Mouse (Mus musculus): ENCODE measurements at regions not wholly inside any gene's neighbourhood (a gene's known extent, or its start where the extent isn't known, plus 50 kb on each side); places are given as distances from the start of the nearest gene placed in this dataset.
"Not testable (repeated sequence)": the region's sequence is repeated elsewhere in the genome, so short reads cannot be mapped to it uniquely, and the experiment has no call there.

GRCm38 (mm10) chr5:74800351-74800750, 97.6 kb upstream of the Lnx1 start:
- no peak overlapping the region for H3K4me2 ChIP-seq (ENCODE audit: low read depth, low read length)
- H3K4me1 ChIP-seq (replicated peaks; ENCODE audit: control insufficient read depth, insufficient read depth, low read length) = peaks cover 3% of the 10 kb centered on the region; the same call in 1 of the 2 replicates
- H3K9ac ChIP-seq (ENCODE audit: low read length) = no peak overlapping the region
- H3K27ac ChIP-seq (ENCODE audit: low read length) = no peak overlapping the region
- 72% methylated on average over 9 of the region's 9 CpGs for WGBS
- H3K27me3 ChIP-seq (ENCODE audit: control insufficient read depth, insufficient read depth, low read depth, low read length) = no peaks in the 10 kb centered on the region
- no peaks in the 10 kb centered on the region for H3K36me3 ChIP-seq (ENCODE audit: control insufficient read depth, insufficient read depth, low read length)
- no peak overlapping the region for H3K4me3 ChIP-seq (ENCODE audit: low read length)
- ATAC-seq (ENCODE audit: low read depth) = no peak
- H3K9me3 ChIP-seq (ENCODE audit: control insufficient read depth, low read length) = no peaks in the 10 kb centered on the region

- peaks cover 21% of the 10 kb centered on the region for H3K4me1 ChIP-seq (replicated peaks; ENCODE audit: control insufficient read depth, insufficient read depth, low read length)
- no peaks in the 10 kb centered on the region for H3K36me3 ChIP-seq (ENCODE audit: control insufficient read depth, insufficient read depth, low read length)
- H3K27me3 ChIP-seq (ENCODE audit: control insufficient read depth, insufficient read depth, low read depth, low read length) = no peaks in the 10 kb centered on the region
- no peak overlapping the region for H3K27ac ChIP-seq (ENCODE audit: low read length)
- no peaks in the 10 kb centered on the region for H3K9me3 ChIP-seq (ENCODE audit: control insufficient read depth, low read length)
- ATAC-seq (ENCODE audit: low read depth) = no peak
- WGBS = 39% methylated on average over 8 of the region's 8 CpGs
- H3K9ac ChIP-seq (ENCODE audit: low read length) = no peak overlapping the region
- H3K4me2 ChIP-seq (ENCODE audit: low read depth, low read length) = no peak overlapping the region
- no peak overlapping the region for H3K4me3 ChIP-seq (ENCODE audit: low read length)
Measured at GRCm38 (mm10) chr5:74796421-74797067, 93.8 kb upstream of the Lnx1 start.

GRCm38 (mm10) chr5:74794726-74795125, 92.0 kb upstream of the Lnx1 start:
- Histone ChIP-seq H3K4me2 (ENCODE audit: low read depth, low read length) (no peak overlapping the region), H3K9ac (ENCODE audit: low read length) (no peak overlapping the region), H3K36me3 (ENCODE audit: control insufficient read depth, insufficient read depth, low read length) (no peaks in the 10 kb centered on the region), H3K4me1 (replicated peaks; ENCODE audit: control insufficient read depth, insufficient read depth, low read length) (peaks cover 21% of the 10 kb centered on the region), H3K27me3 (ENCODE audit: control insufficient read depth, insufficient read depth, low read depth, low read length) (no peaks in the 10 kb centered on the region), H3K4me3 (ENCODE audit: low read length) (no peak overlapping the region), H3K27ac (ENCODE audit: low read length) (no peak overlapping the region), H3K9me3 (ENCODE audit: control insufficient read depth, low read length) (no peaks in the 10 kb centered on the region)
- WGBS = 87% methylated on average over 4 of the region's 4 CpGs
- ATAC-seq (ENCODE audit: low read depth) = no peak

GRCm38 (mm10) chr5:74793431-74793830, 90.7 kb upstream of the Lnx1 start:
- H3K36me3 ChIP-seq (ENCODE audit: control insufficient read depth, insufficient read depth, low read length) = no peaks in the 10 kb centered on the region
- WGBS = 27% methylated on average over 4 of the region's 4 CpGs

GRCm38 (mm10) chr5:74792936-74793335, 90.2 kb upstream of the Lnx1 start:
- Histone ChIP-seq H3K9me3 (ENCODE audit: control insufficient read depth, low read length) (no peaks in the 10 kb centered on the region), H3K27me3 (ENCODE audit: control insufficient read depth, insufficient read depth, low read depth, low read length) (no peaks in the 10 kb centered on the region), H3K4me1 (replicated peaks; ENCODE audit: control insufficient read depth, insufficient read depth, low read length) (peaks cover 21% of the 10 kb centered on the region), H3K27ac (ENCODE audit: low read length) (peak overlapping the region; percentile 90), H3K4me3 (ENCODE audit: low read length) (no peak overlapping the region), H3K36me3 (ENCODE audit: control insufficient read depth, insufficient read depth, low read length) (no peaks in the 10 kb centered on the region), H3K4me2 (ENCODE audit: low read depth, low read length) (no peak overlapping the region), H3K9ac (ENCODE audit: low read length) (no peak overlapping the region)
- 16% methylated on average over 8 of the region's 8 CpGs for WGBS
- ATAC-seq (ENCODE audit: low read depth) = peak; percentile 43

More at GRCm38 (mm10) chr5:74793431-74793830, 90.7 kb upstream of the Lnx1 start:
- H3K27me3 ChIP-seq (ENCODE audit: control insufficient read depth, insufficient read depth, low read depth, low read length) = no peaks in the 10 kb centered on the region
- no peak overlapping the region for H3K9ac ChIP-seq (ENCODE audit: low read length)
- no peaks in the 10 kb centered on the region for H3K9me3 ChIP-seq (ENCODE audit: control insufficient read depth, low read length)
- peak; percentile 56 for ATAC-seq (ENCODE audit: low read depth)
- H3K27ac ChIP-seq (ENCODE audit: low read length) = peak overlapping the region; percentile 90
- H3K4me2 ChIP-seq (ENCODE audit: low read depth, low read length) = no peak overlapping the region
- H3K4me1 ChIP-seq (replicated peaks; ENCODE audit: control insufficient read depth, insufficient read depth, low read length) = peaks cover 21% of the 10 kb centered on the region
- no peak overlapping the region for H3K4me3 ChIP-seq (ENCODE audit: low read length)

GRCm38 (mm10) chr5:74792301-74792700, 89.6 kb upstream of the Lnx1 start:
- peak; percentile 91 for ATAC-seq (ENCODE audit: low read depth)
- H3K9ac ChIP-seq (ENCODE audit: low read length) = peak overlapping the region; percentile 46; the same call in 1 of the 2 replicates

GRCm38 (mm10) chr5:74790501-74790900, 87.8 kb upstream of the Lnx1 start:
- not testable (repeated sequence) for H3K36me3 ChIP-seq (ENCODE audit: control insufficient read depth, insufficient read depth, low read length); H3K4me2 ChIP-seq (ENCODE audit: low read depth, low read length); ATAC-seq (ENCODE audit: low read depth); H3K4me3 ChIP-seq (ENCODE audit: low read length); H3K27ac ChIP-seq (ENCODE audit: low read length); H3K9me3 ChIP-seq (ENCODE audit: control insufficient read depth, low read length); H3K27me3 ChIP-seq (ENCODE audit: control insufficient read depth, insufficient read depth, low read depth, low read length); H3K9ac ChIP-seq (ENCODE audit: low read length)
- H3K4me1 ChIP-seq (replicated peaks; ENCODE audit: control insufficient read depth, insufficient read depth, low read length) = peaks cover 19% of the 10 kb centered on the region
- WGBS = 94% methylated on average over 4 of the region's 4 CpGs

More at GRCm38 (mm10) chr5:74792301-74792700, 89.6 kb upstream of the Lnx1 start:
- no peaks in the 10 kb centered on the region for H3K9me3 ChIP-seq (ENCODE audit: control insufficient read depth, low read length)
- 3% methylated on average over 7 of the region's 7 CpGs for WGBS
- H3K4me2 ChIP-seq (ENCODE audit: low read depth, low read length) = peak overlapping the region; percentile 35
- peak overlapping the region; percentile 90 for H3K27ac ChIP-seq (ENCODE audit: low read length)
- H3K4me3 ChIP-seq (ENCODE audit: low read length) = no peak overlapping the region
- H3K36me3 ChIP-seq (ENCODE audit: control insufficient read depth, insufficient read depth, low read length) = no peaks in the 10 kb centered on the region
- peaks cover 21% of the 10 kb centered on the region for H3K4me1 ChIP-seq (replicated peaks; ENCODE audit: control insufficient read depth, insufficient read depth, low read length)
- H3K27me3 ChIP-seq (ENCODE audit: control insufficient read depth, insufficient read depth, low read depth, low read length) = no peaks in the 10 kb centered on the region

- H3K27ac ChIP-seq (ENCODE audit: low read length) = no peak overlapping the region
- ATAC-seq (ENCODE audit: low read depth) = no peak
- 75% methylated on average over 9 of the region's 9 CpGs for WGBS
- no peaks in the 10 kb centered on the region for H3K36me3 ChIP-seq (ENCODE audit: control insufficient read depth, insufficient read depth, low read length)
- H3K9ac ChIP-seq (ENCODE audit: low read length) = no peak overlapping the region
- H3K9me3 ChIP-seq (ENCODE audit: control insufficient read depth, low read length) = no peaks in the 10 kb centered on the region
- H3K27me3 ChIP-seq (ENCODE audit: control insufficient read depth, insufficient read depth, low read depth, low read length) = no peaks in the 10 kb centered on the region
- no peak overlapping the region for H3K4me2 ChIP-seq (ENCODE audit: low read depth, low read length)
- no peaks in the 10 kb centered on the region for H3K4me1 ChIP-seq (replicated peaks; ENCODE audit: control insufficient read depth, insufficient read depth, low read length)
- no peak overlapping the region for H3K4me3 ChIP-seq (ENCODE audit: low read length)
Measured at GRCm38 (mm10) chr5:74783906-74784305, 81.2 kb upstream of the Lnx1 start.

- Histone ChIP-seq H3K27ac (ENCODE audit: low read length) (no peak overlapping the region), H3K4me3 (ENCODE audit: low read length) (no peak overlapping the region), H3K27me3 (ENCODE audit: control insufficient read depth, insufficient read depth, low read depth, low read length) (no peaks in the 10 kb centered on the region), H3K4me1 (replicated peaks; ENCODE audit: control insufficient read depth, insufficient read depth, low read length) (no peaks in the 10 kb centered on the region), H3K4me2 (ENCODE audit: low read depth, low read length) (no peak overlapping the region), H3K9ac (ENCODE audit: low read length) (no peak overlapping the region), H3K9me3 (ENCODE audit: control insufficient read depth, low read length) (no peaks in the 10 kb centered on the region), H3K36me3 (ENCODE audit: control insufficient read depth, insufficient read depth, low read length) (no peaks in the 10 kb centered on the region)
- ATAC-seq (ENCODE audit: low read depth) = no peak
- WGBS = 73% methylated on average over 1 of the region's 1 CpGs
Measured at GRCm38 (mm10) chr5:74778076-74778465, 75.4 kb upstream of the Lnx1 start.
